Mouse (Mus musculus) ES-Bruce4 (cell line): Measurements from ENCODE around the gene Sox13.

Experiments
- CTCF ChIP-seq: IDR thresholded peaks from one replicate; pipeline ENCODE4 v1.8.1; 2011; ENCODE audit warnings: low read depth, low read length
- EP300 ChIP-seq: IDR thresholded peaks from 2 replicates; pipeline ENCODE4 v1.6.1; 2011; ENCODE audit warnings: low read depth, low read length; ENCODE audit not compliant: insufficient read depth
- POLR2A ChIP-seq: IDR thresholded peaks from one replicate; pipeline ENCODE4 v1.8.1; 2011; ENCODE audit warnings: low read length; ENCODE audit not compliant: insufficient read depth

DNA sequence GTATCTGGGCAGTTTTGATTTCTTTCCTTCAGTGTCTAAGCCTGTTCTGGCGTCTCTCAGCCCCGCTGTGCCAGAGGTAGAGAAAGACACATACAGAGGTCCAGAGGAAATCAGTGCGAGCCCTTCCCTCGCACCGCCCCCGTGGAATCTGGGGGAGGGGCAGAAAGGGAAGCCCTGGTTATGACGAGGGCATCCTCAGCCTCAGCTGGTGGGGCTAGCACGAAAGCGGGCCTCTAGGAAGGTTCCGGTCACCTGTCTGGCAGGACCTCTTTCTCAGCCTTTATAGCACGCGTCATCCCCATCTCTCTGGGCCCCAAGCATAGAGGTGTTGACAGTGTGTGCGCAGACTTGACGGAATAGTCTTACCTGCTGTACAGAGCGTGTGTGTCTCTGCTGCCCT, 68.3 kb downstream of the Sox13 start:
- no peak for TF ChIP-seq CTCF
- TF ChIP-seq EP300: no peak
- no peak for TF ChIP-seq POLR2A
